Mouse (Mus musculus) left cerebral cortex, postnatal 4 days (tissue): Measurements from ENCODE around the gene Gm28919. TPM values are rescaled to one million over a fixed set of nuclear protein-coding genes. Genes with fewer than 3 reads are reported as not detected.
"Not testable (repeated sequence)": the region's sequence is repeated elsewhere in the genome, so short reads cannot be mapped to it uniquely, and the experiment has no call there.

Source experiments
- DNase-seq: peaks from one replicate; pipeline ENCODE4 v3.0.0-alpha.2; 2022
- intact Hi-C: fragments of 180-260 bp; cut with DNase I; formaldehyde crosslinking; loops from one replicate; pipeline ENCODE4 v1.15.1; 2025
- total RNA-seq, 2 experiments: library from RNA; stranded (reverse); gene quantifications; 2 replicates each; pipeline ENCODE4 v1.2.3; 2021

Gm28919 gene
- total RNA-seq = not detected

GRCm38 (mm10) chrY:6583246-6583645 is at the start of gene Gm28919:
TSS of gene Gm28919 (plus strand) at chrY:6583546.
- intact Hi-C loops, DNase-seq: not testable (repeated sequence)

Other genes with a start within 250 kb of the Gm28919 start
- gene Gm21719, start 99.3 kb downstream of the Gm28919 start, total RNA-seq = not detected